Mouse (Mus musculus) hindbrain, embryonic 15.5 days (tissue): ENCODE results near the gene Adgrv1. TPM values are rescaled to one million over a fixed set of nuclear protein-coding genes. Genes with fewer than 3 reads are reported as not detected.
"Not testable (repeated sequence)": the region's sequence is repeated elsewhere in the genome, so short reads cannot be mapped to it uniquely, and the experiment has no call there.

ENCODE experiments used
- ATAC-seq: fragments of 200-750 bp; cut with Nextera tagmentation; 2 replicates; pipeline ENCODE4 v1.8.0; 2017; ENCODE audit warnings: low read depth, moderate number of reproducible peaks, moderate TSS enrichment; ENCODE audit not compliant: low FRiP score
- H3K27ac ChIP-seq: fragments of 300-500 bp; sonication (generic); replicated peaks from 2 replicates; pipeline ENCODE4 v1.5.1; 2015; ENCODE audit warnings: mild to moderate bottlenecking, inconsistent platforms
- H3K27me3 ChIP-seq: fragments of 300-500 bp; sonication (generic); 2 replicates; pipeline ENCODE4 v1.6.1; 2015; ENCODE audit warnings: control low read depth, inconsistent platforms
- H3K36me3 ChIP-seq: fragments of 300-500 bp; sonication (generic); 2 replicates; pipeline ENCODE4 v1.6.1; 2015; ENCODE audit warnings: control low read depth, inconsistent platforms
- H3K4me1 ChIP-seq: fragments of 300-500 bp; sonication (generic); replicated peaks from 2 replicates; pipeline ENCODE4 v1.6.1; 2015; ENCODE audit warnings: control low read depth, inconsistent platforms
- H3K4me2 ChIP-seq: fragments of 300-500 bp; sonication (generic); 2 replicates; pipeline ENCODE4 v1.6.1; 2015; ENCODE audit warnings: moderate library complexity, mild to moderate bottlenecking, inconsistent platforms
- H3K4me3 ChIP-seq: fragments of 300-500 bp; sonication (generic); 2 replicates; pipeline ENCODE4 v1.5.1; 2015; ENCODE audit warnings: mild to moderate bottlenecking, inconsistent platforms
- H3K9ac ChIP-seq: fragments of 300-500 bp; sonication (generic); 2 replicates; pipeline ENCODE4 v1.6.1; 2015; ENCODE audit warnings: inconsistent platforms
- H3K9me3 ChIP-seq: fragments of 300-500 bp; sonication (generic); 2 replicates; pipeline ENCODE4 v1.6.1; 2016; ENCODE audit warnings: control low read depth, inconsistent platforms
- WGBS: fragments of 180-500 bp; shearing (Covaris S2); methylation state at CpG from one replicate; pipeline ENCODE4 v1.1.7; 2015; 5-methylcytosine and 5-hydroxymethylcytosine counted together
- polyA plus RNA-seq: library from polyadenylated mRNA; unstranded; fragments of >200 nt; fragmentation: Nextera tagmentation; extraction: Ambion mirVana; gene quantifications from 2 replicates; pipeline ENCODE4 v1.2.1, GENCODE M21; 2015

Adgrv1 gene
- polyA plus RNA-seq, 1 experiment from 2014 or later = 10.6 TPM

DNA sequence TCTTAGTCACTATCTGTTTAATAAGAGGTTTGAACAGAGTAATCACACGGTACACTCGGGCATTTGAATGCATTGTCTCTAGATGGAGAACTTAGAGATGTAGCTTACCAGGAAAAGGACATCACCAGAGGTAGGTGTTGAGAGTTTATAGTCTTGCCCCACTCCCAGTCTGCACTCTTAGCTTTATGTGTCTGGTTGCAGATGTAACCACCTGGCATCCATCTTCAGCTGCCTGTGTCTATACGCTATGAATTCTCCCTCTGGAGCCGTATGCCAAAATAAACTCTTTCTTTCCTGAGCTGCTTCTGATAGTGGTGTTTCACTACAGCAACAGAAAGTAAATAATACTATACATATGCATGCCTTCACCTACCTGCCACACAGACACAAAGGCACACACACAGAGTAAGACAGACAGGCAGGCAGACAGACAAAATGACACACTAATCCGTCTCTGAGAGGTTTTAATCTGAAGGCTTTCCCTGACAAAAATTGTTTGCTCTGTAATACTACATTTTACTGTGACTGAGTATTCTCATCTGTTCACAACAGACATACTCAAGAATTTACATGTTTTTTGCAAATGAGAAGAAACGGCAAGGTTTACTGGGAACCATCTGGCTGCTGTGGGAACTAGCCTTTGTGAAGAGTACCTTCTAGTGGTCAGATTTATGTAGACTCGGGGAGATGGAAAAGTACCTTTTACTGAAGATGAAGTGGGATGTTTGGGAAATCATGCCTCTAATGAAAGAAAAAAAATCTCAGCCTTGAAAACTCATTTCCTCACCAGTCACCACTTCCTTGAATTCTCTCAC, 318.4 kb downstream of the Adgrv1 start:
- Histone ChIP-seq H3K27me3 (no peaks in the 10 kb centered on the region), H3K27ac (no peak overlapping the region), H3K4me3 (no peak overlapping the region), H3K4me2 (no peak overlapping the region), H3K9ac (no peak overlapping the region), H3K36me3 (no peaks in the 10 kb centered on the region), H3K4me1 (0 out of 2 replicates have a peak, but pooled peaks cover 3% of the 10 kb centered on the region), H3K9me3 (no peaks in the 10 kb centered on the region)
- WGBS = 70% methylated on average over 7 of the region's 7 CpGs
- ATAC-seq = peak; percentile 65; the same call in 1 of the 2 replicates

DNA sequence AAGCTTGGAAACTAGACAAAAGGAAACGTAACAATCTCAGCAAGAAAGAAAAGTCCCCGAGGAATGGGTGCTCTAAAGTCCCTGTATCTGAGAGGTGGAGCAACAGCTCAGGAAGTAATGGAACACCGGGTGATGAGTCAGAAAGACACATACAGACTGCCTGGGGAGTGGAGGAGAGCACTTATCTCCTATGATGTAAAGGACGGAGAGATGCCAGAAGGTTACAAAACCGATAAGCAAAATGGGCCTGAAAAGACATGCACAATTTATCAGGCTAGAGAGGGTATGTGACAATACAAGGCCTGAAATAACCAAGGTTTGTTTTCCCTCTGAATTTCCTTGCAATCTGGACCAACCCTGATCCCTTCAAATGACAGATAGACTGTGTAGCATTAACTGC, 320.8 kb downstream of the Adgrv1 start:
- H3K4me3 ChIP-seq = no peak overlapping the region
- H3K27ac ChIP-seq = no peak overlapping the region
- H3K9ac ChIP-seq = no peak overlapping the region
- 76% methylated on average over 5 of the region's 5 CpGs for WGBS
- ATAC-seq = no peak
- H3K4me2 ChIP-seq = no peak overlapping the region
- H3K36me3 ChIP-seq = no peaks in the 10 kb centered on the region
- no peaks in the 10 kb centered on the region for H3K9me3 ChIP-seq
- H3K4me1 ChIP-seq = 0 out of 2 replicates have a peak, but pooled peaks cover 3% of the 10 kb centered on the region
- no peaks in the 10 kb centered on the region for H3K27me3 ChIP-seq

DNA sequence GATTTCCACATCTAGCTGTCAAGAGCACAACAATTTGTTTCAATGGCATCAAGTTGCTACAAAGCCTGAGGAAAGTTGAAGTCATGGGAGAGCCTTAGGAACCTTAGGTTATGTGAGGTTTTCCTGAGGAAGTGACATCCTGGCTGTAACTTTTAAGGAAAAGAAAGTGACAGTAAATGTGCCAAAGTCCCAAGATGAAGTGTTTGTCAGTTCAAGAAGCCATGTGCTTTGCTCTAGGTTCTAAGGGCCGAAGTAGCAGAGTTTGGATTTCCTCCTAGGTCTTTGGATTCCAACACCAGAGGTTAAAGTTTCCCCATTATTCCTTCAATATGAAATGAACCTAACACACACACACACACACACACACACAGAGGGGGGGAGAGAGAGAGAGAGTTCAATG, 332.1 kb downstream of the Adgrv1 start:
- Histone ChIP-seq H3K9me3 (no peaks in the 10 kb centered on the region), H3K27me3 (no peaks in the 10 kb centered on the region), H3K9ac (no peak overlapping the region), H3K36me3 (no peaks in the 10 kb centered on the region), H3K4me1 (no peaks in the 10 kb centered on the region), H3K4me3 (no peak overlapping the region), H3K4me2 (no peak overlapping the region), H3K27ac (no peak overlapping the region)
- WGBS = 80% methylated on average over 1 of the region's 1 CpGs
- ATAC-seq = no peak

DNA sequence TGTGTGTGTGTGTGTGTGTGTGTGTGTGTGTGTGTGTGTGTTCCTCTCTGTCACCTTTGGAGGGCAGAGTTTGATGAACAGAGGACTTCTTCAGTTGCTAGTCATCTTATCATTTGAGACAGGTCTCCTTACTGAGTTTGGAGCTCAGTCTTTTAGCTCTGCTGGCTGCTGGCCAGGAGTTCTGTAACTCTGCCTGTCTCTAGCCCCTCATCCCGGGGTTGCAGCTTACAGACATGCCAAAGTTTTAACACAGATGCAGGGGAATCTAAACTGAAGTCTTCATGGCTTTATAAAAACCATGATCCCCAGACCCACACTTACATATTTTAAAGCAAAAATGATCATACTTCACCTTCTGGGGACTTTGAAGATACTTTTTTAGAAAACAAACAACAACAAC, 338.8 kb downstream of the Adgrv1 start:
- no peak overlapping the region for H3K9ac ChIP-seq
- H3K4me3 ChIP-seq = no peak overlapping the region
- no peak overlapping the region for H3K4me2 ChIP-seq
- H3K4me1 ChIP-seq = no peaks in the 10 kb centered on the region
- H3K9me3 ChIP-seq = no peaks in the 10 kb centered on the region
- no peak overlapping the region for H3K27ac ChIP-seq
- H3K27me3 ChIP-seq = no peaks in the 10 kb centered on the region
- H3K36me3 ChIP-seq = no peaks in the 10 kb centered on the region
- WGBS = 69% methylated on average over 1 of the region's 1 CpGs
- no peak for ATAC-seq

DNA sequence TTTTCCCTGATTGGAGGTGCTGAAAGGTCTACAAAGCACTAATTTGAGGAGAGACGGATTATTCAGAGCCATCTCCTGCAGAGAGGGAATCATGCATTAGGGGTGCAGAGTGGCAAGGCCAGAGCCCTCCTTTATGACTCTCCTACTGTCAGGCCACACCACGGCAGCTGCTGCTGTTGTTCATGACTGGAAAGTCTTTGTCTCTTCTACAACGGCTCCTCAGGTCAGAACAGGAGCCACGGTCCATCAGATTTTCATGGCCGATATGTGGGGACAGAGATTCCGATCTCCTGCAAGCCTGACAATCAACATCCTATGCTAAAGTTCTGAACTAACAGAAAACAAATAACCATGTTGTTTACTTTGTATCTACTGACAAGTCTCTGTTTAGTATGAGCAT, 350.8 kb downstream of the Adgrv1 start:
- Histone ChIP-seq H3K4me1 (no peaks in the 10 kb centered on the region), H3K9ac (no peak overlapping the region), H3K4me3 (no peak overlapping the region), H3K9me3 (no peaks in the 10 kb centered on the region), H3K4me2 (no peak overlapping the region), H3K27ac (no peak overlapping the region), H3K27me3 (no peaks in the 10 kb centered on the region), H3K36me3 (no peaks in the 10 kb centered on the region)
- ATAC-seq = no peak
- WGBS = 78% methylated on average over 6 of the region's 6 CpGs

DNA sequence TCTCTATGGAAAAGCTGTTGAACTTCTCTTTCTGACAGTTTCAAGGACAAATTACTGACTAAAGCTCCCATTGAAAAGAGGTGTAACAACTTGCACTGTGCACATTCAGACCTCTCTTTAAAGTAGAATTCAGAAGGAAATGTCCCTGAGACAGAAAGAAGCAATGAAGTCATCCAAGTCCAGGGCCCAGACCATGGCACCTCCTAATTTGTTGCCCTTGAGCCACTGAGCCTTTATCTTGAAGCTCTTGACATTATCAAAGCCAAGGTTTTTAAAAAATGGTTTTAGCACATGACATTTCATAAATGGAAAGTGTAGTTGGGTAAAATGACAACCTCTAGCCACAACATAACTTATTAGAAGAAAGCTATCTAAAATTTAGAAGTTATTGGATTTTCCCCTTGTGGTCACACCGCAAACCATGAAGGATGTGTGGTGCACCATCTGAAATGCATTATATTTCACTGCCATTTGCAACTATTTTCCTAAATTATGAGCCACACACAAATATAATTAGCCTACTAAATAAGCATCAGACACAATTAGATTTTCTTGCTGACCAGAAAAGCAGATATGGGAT, 352.2 kb downstream of the Adgrv1 start:
- Histone ChIP-seq H3K9me3 (no peaks in the 10 kb centered on the region), H3K36me3 (no peaks in the 10 kb centered on the region), H3K27me3 (no peaks in the 10 kb centered on the region), H3K4me2 (no peak overlapping the region), H3K4me1 (no peaks in the 10 kb centered on the region), H3K4me3 (no peak overlapping the region), H3K27ac (no peak overlapping the region), H3K9ac (no peak overlapping the region)
- no peak for ATAC-seq
- WGBS = 98% methylated on average over 1 of the region's 1 CpGs

DNA sequence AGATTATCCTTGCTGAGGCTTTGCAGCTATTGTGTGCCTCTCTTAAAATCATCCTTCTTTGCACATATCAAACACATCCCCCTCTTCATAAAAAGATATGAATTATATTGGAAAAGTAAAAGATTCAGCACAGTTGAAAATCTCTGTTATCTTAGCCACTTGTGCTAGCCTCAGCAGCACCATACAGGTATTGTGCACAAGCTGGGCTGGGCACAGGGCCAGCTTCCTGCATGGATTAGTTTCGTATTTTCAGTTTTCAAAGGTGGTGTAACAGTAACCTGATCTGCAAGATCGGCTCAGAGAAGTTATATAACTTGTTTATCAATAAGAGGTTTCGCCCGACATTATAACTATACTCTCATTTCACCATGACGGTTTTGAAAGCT, 353.6 kb downstream of the Adgrv1 start:
- no peaks in the 10 kb centered on the region for H3K27me3 ChIP-seq
- H3K36me3 ChIP-seq = no peaks in the 10 kb centered on the region
- no peaks in the 10 kb centered on the region for H3K4me1 ChIP-seq
- H3K9ac ChIP-seq = no peak overlapping the region
- no peaks in the 10 kb centered on the region for H3K9me3 ChIP-seq
- 85% methylated on average over 5 of the region's 5 CpGs for WGBS
- no peak overlapping the region for H3K27ac ChIP-seq
- no peak overlapping the region for H3K4me3 ChIP-seq
- ATAC-seq = no peak
- H3K4me2 ChIP-seq = no peak overlapping the region

DNA sequence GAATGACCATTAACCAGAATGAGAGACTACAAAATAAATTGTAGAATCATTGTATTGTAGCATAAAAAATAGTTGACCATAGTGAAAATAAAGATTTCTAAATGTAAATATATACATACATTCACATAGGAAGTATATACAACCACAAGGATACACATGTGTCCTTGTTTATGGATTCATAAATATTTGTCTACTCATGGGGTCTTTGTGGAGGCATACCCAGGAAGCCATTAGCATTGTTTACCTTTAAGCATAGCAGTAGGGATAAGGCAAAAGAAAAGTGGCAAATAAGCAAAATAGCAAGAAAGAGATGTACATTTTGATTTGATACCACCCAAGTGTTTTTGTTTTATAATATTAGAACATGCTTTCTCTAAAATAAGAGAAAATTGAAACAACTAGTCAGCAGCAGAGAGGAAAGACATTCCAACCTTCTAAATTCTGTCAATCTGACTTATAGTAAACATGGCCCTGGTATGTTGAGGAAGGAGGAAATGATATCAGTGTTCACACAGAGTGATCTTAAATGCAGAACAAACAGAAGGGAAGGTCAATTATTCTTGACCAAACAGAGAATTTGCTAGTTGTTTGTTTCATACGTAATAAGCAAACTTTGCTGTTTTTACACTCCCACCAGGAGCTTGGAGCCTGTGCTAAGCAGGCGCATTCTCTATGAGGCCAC, 354.1 kb downstream of the Adgrv1 start:
- no peak overlapping the region for H3K4me3 ChIP-seq
- no peaks in the 10 kb centered on the region for H3K36me3 ChIP-seq
- no peak overlapping the region for H3K27ac ChIP-seq
- no peaks in the 10 kb centered on the region for H3K27me3 ChIP-seq
- WGBS = 80% methylated on average over 2 of the region's 2 CpGs
- no peak overlapping the region for H3K4me2 ChIP-seq
- H3K4me1 ChIP-seq = no peaks in the 10 kb centered on the region
- no peak for ATAC-seq
- H3K9me3 ChIP-seq = no peaks in the 10 kb centered on the region
- H3K9ac ChIP-seq = no peak overlapping the region

DNA sequence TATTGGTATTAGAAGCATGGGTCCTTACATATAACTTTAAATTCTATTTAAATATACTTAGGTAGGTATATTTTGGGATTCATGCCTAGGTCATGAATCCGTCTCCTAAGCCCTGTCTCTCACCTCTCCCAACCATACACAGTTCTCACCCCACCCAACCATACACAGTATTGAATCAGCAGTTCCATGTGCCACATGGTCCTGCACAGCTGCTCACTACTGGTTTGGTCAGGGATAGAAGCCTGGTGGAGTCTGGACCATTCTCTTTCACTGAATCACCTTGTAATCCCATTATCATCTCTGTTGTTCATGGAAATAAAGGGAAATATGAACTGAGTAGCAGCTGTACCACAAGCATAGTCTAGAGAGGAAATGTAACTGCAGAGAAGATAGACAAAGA, 359.1 kb downstream of the Adgrv1 start:
- Histone ChIP-seq H3K9me3 (no peaks in the 10 kb centered on the region), H3K9ac (no peak overlapping the region), H3K27me3 (no peaks in the 10 kb centered on the region), H3K27ac (no peak overlapping the region), H3K4me2 (no peak overlapping the region), H3K4me3 (no peak overlapping the region), H3K36me3 (no peaks in the 10 kb centered on the region), H3K4me1 (no peaks in the 10 kb centered on the region)
- ATAC-seq = no peak
- 91% methylated on average over 1 of the region's 1 CpGs for WGBS

- Histone ChIP-seq H3K27ac (no peak overlapping the region), H3K27me3 (no peaks in the 10 kb centered on the region), H3K36me3 (no peaks in the 10 kb centered on the region), H3K4me1 (no peaks in the 10 kb centered on the region), H3K9ac (no peak overlapping the region), H3K9me3 (no peaks in the 10 kb centered on the region), H3K4me2 (no peak overlapping the region), H3K4me3 (no peak overlapping the region)
- WGBS = 91% methylated on average over 6 of the region's 6 CpGs
- ATAC-seq = no peak
Observed at GRCm38 (mm10) chr13:81270396-81270795, 362.6 kb downstream of the Adgrv1 start.

DNA sequence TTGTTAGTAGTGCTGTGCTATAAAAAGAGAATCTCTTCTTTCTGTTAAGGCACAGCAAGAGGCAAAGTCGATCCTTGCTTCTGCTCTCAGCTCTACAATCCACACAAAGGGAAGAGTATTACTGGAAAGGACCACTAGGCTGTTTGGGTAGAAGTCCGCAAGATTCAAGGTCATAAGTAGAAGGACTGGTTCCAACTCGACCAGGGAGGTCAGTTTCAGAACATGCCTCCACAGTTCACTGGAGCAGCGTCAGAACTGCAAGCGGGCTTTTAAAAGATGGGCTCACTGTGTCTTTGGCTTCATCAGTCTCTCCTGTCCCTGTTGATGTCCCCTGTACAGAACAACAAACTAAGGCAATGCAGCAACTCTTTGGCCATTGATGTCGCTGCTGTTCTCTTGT, 363.9 kb downstream of the Adgrv1 start:
- H3K9me3 ChIP-seq = no peaks in the 10 kb centered on the region
- no peak overlapping the region for H3K27ac ChIP-seq
- H3K4me3 ChIP-seq = no peak overlapping the region
- no peaks in the 10 kb centered on the region for H3K27me3 ChIP-seq
- H3K4me2 ChIP-seq = no peak overlapping the region
- ATAC-seq = no peak
- H3K4me1 ChIP-seq = no peaks in the 10 kb centered on the region
- 86% methylated on average over 6 of the region's 6 CpGs for WGBS
- no peaks in the 10 kb centered on the region for H3K36me3 ChIP-seq
- H3K9ac ChIP-seq = no peak overlapping the region

DNA sequence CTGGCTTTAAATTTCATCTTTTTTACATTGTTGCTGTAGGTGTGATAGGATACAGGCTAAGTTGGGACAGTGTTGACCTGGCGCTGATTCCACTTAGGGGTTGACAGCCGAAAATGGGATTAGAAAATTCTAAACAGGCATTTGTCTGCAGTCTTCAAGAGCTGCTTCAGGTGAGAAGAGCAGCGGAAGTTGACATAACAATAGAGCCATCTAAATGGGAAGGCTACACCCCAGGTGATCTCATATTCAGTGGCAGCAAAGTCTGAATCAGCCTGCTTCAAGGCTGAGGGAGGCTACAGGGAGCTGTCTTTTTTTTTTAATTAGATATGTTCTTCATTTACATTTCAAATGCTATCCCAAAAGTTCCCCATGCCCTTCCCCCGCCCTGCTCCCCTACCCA, 365.5 kb downstream of the Adgrv1 start:
- not testable (repeated sequence) for H3K4me1 ChIP-seq, H3K27me3 ChIP-seq, H3K4me3 ChIP-seq, H3K27ac ChIP-seq, H3K36me3 ChIP-seq, ATAC-seq, H3K9me3 ChIP-seq, H3K4me2 ChIP-seq, H3K9ac ChIP-seq
- WGBS = 82% methylated on average over 4 of the region's 4 CpGs
